Mouse (Mus musculus) heart, postnatal 36 days (tissue): Measurements from ENCODE around the gene Ifi207. TPM values are rescaled to one million over a fixed set of nuclear protein-coding genes. Genes with fewer than 3 reads are reported as not detected.
A peak's percentile ranks its signal among the peaks of the same experiment; 100 is the strongest.
"Not testable (repeated sequence)": the region's sequence is repeated elsewhere in the genome, so short reads cannot be mapped to it uniquely, and the experiment has no call there.

Source experiments
- DNase-seq, 2 experiments: peaks; one replicate each; pipeline ENCODE4 v3.0.0; 2021 to 2022
- intact Hi-C: fragments of 180-260 bp; cut with DNase I; formaldehyde crosslinking; loops from one replicate; pipeline ENCODE4 v1.15.1; 2025
- total RNA-seq, 2 experiments: library from RNA; stranded (reverse); gene quantifications; 2 replicates each; pipeline ENCODE4 v1.2.3; 2021

Gene Ifi207
- total RNA-seq = 1 to 10 TPM; 4.0 to 5.1 TPM

DNA sequence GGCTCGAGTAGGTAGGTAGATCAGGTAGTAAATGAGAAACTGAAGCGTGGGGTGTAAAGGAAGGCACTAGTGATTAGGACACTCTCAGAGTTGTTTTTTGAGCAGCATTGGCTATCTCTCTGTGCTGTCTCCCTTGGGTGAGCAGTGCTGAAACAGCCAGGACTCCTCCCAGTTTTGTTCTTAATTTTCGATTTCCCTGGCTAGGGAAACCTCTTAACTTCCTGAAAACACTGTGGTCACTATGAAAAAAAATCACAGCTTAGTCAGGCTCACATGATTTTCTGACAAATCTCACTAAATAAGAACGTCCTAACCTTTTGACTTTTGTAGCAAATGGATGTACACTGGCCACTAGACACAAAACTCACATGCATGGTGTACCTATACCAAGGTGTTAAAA lies at the start of gene Ifi207:
TSS of gene Ifi207 (minus strand) at position 92 of the 400 bp plus-strand sequence.
- DNase-seq = peak; percentile 34 to 50
- intact Hi-C loops = no loop called here

DNA sequence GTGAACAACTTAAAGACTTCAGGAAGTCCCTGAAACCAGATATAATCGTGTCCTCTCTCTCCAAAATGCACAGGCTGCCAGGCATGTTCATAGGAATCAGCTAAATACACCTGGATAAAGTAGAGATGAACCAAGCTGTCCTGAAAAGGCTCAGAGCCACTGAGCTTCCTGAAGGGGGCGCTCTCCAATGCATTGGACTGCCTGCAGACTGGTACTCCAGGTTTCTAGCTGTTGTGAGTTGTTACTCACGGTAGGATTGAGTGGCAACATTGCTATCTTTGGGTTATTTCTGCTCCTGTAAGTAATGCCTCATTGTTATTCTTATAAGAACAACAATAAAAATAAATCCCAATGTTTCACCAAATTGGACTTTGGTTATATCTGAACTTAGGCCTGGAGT lies 31.9 kb upstream of the Ifi207 start:
- intact Hi-C loops = not testable (repeated sequence)

DNA sequence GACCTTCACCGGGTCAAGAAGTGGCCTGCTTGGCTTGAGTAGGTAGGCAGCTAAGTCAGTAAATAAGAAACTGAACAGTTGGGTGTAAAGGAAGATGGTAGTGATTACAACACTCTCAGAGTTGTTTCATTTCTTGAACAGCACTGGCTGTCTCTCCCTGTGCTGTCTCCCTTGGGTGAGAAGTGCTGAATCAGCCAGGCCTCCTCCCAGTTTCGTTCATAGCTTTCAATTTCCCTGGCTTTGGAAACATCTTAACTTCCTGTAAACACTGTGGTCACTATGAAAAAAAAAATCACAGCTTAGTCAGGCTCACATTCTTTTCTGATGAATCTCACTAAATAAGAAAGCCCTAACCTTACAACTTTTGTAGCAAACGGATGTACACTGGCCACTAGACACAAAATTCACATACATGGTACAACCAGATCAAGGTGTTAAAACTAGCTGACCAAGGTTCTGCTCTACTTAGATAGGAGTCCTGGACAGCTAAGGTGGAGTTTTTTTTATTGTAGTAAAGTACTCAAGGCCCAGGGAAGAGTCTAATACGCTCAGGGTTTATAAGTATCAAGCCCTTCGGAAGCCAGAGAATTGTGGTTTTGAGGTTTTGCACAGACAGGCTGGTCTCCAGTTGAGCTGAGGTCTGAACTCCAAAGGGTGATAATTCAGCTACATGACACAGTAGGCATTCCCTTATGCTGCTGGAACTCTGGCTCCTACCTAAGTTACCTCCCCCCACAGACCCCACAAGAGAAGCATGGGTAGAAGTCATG lies 25.5 kb upstream of the Ifi207 start, which contains the start of gene Ifi204:
TSS of gene Ifi204 (minus strand) at position 96 of the 770 bp plus-strand sequence.
- DNase-seq = peak; percentile 36 to 46
- intact Hi-C loops = not testable (repeated sequence)

More for the DNA sequence above, 31.9 kb upstream of the Ifi207 start:
- DNase-seq = not testable (repeated sequence)

DNA sequence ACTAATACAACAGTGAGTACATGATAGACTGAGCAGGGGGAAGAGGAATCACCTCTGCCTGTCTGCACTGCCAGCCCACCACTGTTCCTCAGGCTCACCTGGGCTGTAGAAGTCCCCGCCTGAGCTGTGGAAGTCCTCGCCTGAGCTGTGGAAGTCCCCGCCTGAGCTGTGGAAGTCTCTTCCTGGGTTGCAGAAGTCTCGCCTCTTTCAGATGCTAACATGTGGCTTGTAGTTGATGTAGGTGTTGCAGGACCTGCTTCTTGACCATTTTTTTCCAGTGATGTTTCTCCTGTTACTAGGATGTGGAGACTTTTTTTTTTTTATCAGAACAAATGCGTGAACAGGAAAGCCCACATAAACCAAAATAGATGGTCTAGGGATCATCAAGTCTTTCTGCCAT lies 18.5 kb upstream of the Ifi207 start:
- intact Hi-C loops, DNase-seq: not testable (repeated sequence)

DNA sequence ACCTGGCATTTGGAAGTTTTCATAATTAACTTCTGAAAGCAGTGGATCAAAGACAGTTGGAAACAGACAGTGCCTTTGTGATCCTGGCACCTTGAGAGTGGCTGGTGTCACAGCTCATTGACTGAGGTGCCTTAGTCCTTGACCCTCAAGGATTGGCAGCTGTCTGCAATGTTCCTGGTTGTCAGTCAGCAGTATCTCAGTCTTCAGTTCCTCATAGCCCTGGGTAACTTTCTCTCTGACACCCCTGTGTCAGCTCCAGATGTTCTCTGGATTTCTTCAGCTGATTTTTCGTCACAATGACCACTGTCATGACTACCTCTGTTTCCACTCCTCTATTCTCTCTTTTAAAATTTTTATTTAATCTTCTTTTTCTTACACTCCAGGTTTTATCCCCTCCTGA lies 715 bp upstream of the Ifi207 start:
- intact Hi-C loops = no loop called here
- peak in 1 of 2 experiments; percentile 24 for DNase-seq

DNA sequence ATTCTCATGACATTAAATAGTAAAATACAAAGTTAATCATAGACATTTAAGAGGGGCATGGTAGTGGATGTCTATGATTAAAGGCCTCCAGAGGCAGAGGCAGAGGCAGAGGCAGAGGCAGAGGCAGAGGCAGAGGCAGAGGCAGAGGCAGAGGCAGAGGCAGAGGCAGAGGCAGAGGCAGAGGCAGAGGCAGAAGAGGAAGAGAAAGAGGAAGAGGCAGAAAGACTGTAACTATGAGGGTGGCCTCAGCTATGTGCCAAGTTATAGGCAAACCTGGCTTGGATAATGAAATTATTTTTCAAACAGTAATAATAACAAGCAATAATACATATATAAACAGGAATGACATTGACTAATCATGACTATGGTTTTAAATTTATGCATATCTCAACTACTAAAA lies 1.0 kb downstream of the Ifi207 start:
- DNase-seq = no peak
- intact Hi-C loops = no loop called here

DNA sequence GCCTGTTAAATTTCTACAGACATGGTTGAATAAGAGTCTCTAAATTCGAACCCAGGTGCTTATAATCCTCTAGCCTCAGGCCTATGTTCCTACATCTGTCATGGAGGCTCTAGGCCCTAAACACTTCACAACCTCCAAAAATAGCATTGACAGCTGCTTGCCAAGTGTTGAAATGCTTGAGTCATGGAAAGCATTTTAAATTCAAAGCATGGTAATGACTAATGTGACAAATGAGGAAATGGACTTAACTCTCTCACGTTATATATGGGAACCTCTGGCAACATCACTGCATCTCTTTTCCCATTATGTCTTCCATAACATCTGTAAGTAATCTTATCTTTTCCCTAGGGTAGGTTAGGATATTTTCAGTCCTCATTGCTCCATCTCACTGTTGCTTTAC lies 4.6 kb downstream of the Ifi207 start:
- intact Hi-C loops = no loop called here
- no peak for DNase-seq

DNA sequence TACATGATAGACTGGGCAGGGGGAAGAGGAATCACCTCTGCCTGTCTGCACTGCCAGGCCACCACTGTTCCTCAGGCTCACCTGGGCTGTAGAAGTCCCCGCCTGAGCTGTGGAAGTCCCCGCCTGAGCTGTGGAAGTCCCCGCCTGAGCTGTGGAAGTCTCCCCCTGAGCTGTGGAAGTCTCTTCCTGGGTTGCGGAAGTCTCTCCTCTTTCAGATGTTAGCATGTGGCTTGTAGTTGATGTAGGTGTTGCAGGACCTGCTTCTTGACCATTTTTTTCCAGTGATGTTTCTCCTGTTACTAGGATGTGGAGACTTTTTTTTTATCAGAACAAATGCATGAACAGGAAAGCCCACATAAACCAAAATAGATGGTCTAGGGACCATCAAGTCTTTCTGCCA lies 6.5 kb downstream of the Ifi207 start:
- intact Hi-C loops, DNase-seq: not testable (repeated sequence)

DNA sequence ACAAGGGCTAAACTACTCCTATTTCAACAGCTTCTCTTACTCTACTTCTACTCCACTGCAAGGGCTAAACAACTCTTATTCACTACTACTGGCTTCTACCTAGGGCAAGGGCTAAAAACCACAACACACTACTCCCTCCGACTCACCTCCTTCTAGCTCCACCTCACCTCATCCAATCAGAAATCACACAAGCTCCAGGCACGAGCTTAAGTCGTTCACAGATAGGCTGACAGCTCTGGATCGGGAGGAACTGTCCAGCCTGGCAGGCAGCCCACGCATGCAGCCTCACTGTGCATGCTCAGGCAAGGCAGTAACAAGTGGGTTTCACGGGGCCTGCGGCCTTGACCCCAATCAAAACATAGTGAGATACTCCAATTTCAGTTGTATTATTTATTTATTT lies 8.3 kb downstream of the Ifi207 start:
- intact Hi-C loops = no loop called here
- DNase-seq = no peak

DNA sequence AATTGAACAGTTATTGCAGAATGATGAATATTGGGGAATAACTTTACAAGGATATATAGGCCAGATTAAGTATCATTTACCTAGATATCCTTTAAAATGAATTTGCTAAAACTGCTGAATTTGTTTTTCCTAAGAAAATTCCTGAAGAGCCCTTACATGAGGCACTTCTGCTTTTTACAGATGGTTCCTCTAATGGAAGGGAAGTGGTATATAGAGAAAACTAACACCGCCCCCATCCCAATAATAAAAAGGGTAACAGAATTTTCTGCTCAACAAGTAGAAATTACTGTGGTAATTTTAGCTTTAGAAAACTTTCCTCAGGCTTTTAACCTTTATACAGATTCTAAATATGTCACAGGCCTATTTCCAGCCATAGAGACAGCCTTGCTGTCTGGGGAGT lies 47.3 kb downstream of the Ifi207 start:
- DNase-seq = no peak
- intact Hi-C loops = no loop called here

DNA sequence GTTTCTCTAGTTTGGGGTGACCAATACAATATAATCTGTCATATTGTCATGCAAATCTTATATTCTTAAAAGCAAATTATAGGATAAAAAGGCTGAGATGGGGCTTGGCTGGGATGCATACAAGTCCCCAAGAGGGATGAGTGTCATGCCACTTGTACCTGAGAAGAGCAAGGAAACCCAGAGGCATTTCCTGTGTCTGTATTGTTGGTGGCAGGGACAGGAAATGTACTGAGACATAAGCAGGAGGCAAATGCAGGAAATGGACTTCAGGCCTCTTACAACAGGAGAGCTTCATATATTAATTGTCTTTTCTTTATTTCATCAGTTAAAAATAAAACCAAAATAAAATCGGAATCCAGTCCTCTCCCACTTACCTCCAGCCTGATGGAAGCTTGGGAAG lies 62.9 kb downstream of the Ifi207 start:
- intact Hi-C loops, DNase-seq: not testable (repeated sequence)

DNA sequence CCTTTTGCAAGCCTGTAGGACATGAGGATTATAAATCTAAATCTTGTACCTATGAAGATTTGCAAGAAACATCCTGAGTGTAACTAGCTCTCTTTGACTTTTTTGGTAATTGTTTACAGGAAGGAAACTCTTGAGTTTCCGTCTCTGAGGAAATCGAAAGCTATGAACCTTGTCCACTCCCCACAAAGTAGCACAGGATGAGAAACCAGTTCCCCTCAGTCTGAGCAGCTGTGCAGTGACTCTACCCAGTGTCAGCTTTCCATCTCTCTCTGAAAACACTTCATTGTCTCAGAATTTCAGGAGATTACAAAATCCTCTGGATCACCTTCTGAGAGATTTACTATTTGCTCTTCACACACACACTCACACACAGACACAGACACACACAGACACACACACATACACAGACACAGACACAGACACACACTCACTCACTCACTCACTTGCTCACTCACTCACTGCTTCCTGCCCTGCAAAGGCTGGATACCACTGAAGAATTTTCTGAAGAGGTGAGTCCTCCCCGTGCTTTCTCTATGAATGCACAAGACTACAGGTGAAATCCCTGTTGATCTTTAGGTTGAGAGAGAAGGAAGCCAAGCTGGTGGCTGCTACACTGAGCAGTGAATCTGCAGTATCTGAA lies 68.0 kb downstream of the Ifi207 start, which contains the start of gene Ifi208:
TSS of gene Ifi208 (plus strand) at position 218 of the 640 bp plus-strand sequence.
- DNase-seq = not testable (repeated sequence)

More for the DNA sequence above, 68.0 kb downstream of the Ifi207 start, which contains the start of gene Ifi208:
- intact Hi-C loops = not testable (repeated sequence)

Other genes starting within 250 kb of the Ifi207 start
- not detected for gene Ifi214, start 205.8 kb downstream of the Ifi207 start, total RNA-seq
- 1 to 10 TPM in 1 of 2 experiments, under 1 TPM in 1; 0.28 to 1.1 TPM for gene Ifi213, start 142.5 kb downstream of the Ifi207 start, total RNA-seq
- gene Ifi209, start 110.8 kb downstream of the Ifi207 start, total RNA-seq = 1 to 10 TPM in 1 of 2 experiments, under 1 TPM in 1; 0.42 to 1.1 TPM
- gene Ifi208, start 68.1 kb downstream of the Ifi207 start, total RNA-seq = under 1 TPM; 0.43 to 0.44 TPM
- 1 to 10 TPM; 2.1 to 4.4 TPM for gene Ifi204, start 25.2 kb upstream of the Ifi207 start, total RNA-seq
- gene Ifi211, start 171.3 kb upstream of the Ifi207 start, total RNA-seq = 1 to 10 TPM; 1.1 to 4.1 TPM
- gene Mndal, start 200.7 kb upstream of the Ifi207 start, total RNA-seq = 10 to 100 TPM; 13.3 to 16.8 TPM
- 10 to 100 TPM; 10.8 to 21.2 TPM for gene Ifi203, start 200.9 kb upstream of the Ifi207 start, total RNA-seq
- gene Ifi202b, start 241.0 kb upstream of the Ifi207 start, total RNA-seq = not detected